Mouse (Mus musculus) bone marrow, adult 2 months (tissue): ENCODE data around the gene Lipe. TPM values are rescaled to one million over a fixed set of nuclear protein-coding genes. Genes with fewer than 3 reads are reported as not detected.

Experiments used
- H3K27ac ChIP-seq: fragments of 200-500 bp; 2 replicates; pipeline ENCODE4 v1.5.1; 2012; ENCODE audit warnings: low read depth, mild to moderate bottlenecking, control low read depth, inconsistent platforms, low read length; ENCODE audit not compliant: control insufficient read depth, poor library complexity, insufficient read depth
- H3K4me1 ChIP-seq: fragments of 200-500 bp; 2 replicates; pipeline ENCODE4 v1.6.1; 2011; ENCODE audit warnings: low read length; ENCODE audit not compliant: control insufficient read depth, insufficient read depth
- H3K4me3 ChIP-seq: fragments of 200-500 bp; replicated peaks from 2 replicates; pipeline ENCODE3; 2011; ENCODE audit warnings: mild to moderate bottlenecking, low read depth, low read length, control low read depth; ENCODE audit not compliant: control insufficient read depth
- CTCF ChIP-seq: fragments of 200-500 bp; IDR thresholded peaks from 2 replicates; pipeline ENCODE4 v1.5.1; 2011; ENCODE audit warnings: low read length, control low read depth; ENCODE audit not compliant: control insufficient read depth, insufficient read depth
- POLR2A ChIP-seq: fragments of 200-500 bp; IDR thresholded peaks from 2 replicates; pipeline ENCODE4 v1.6.1; 2011; ENCODE audit warnings: low read depth, mild to moderate bottlenecking, control low read depth, low read length, borderline replicate concordance; ENCODE audit not compliant: control insufficient read depth
- WGBS: fragments of 180-500 bp; shearing (Covaris S2); methylation state at CpG from one replicate; pipeline ENCODE4 v1.1.7; 2018; 5-methylcytosine and 5-hydroxymethylcytosine counted together
- polyA plus RNA-seq: library from polyadenylated mRNA; stranded (reverse); fragments of >200 nt; gene quantifications from 2 replicates; pipeline ENCODE4 v1.2.4, GENCODE M21; 2011; ENCODE audit warnings: low replicate concordance; ENCODE audit not compliant: missing spikeins, insufficient read depth, insufficient read length

The Lipe gene
- polyA plus RNA-seq, 1 experiment: 311 TPM

DNA sequence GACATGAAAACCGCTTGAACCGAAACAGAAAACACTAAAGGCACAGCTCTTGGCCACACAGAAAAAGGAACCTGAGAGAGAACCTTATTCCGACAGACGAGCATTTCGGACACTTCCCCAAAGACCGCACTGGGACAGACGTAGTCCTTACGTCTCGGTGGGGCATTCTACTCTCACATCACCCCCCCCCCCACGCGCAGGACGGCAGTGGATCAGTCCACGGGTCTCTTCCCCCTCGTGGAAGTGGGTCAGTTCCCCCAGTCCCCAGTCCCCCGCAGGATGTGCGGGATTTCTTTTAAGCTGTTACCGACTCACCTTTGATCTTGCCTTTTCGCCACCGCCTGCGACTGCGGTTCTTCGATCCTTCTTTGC is 3.3 kb downstream of the Lipe start:
- Histone ChIP-seq H3K27ac (peak overlapping the region; percentile 94), H3K4me3 (peak overlapping the region; percentile 73), H3K4me1 (no peaks in the 10 kb centered on the region; the same call in 1 of the 2 replicates)
- under 1% methylated on average over 22 of the region's 22 CpGs for WGBS
- TF ChIP-seq POLR2A (no peak), CTCF (no peak)

DNA sequence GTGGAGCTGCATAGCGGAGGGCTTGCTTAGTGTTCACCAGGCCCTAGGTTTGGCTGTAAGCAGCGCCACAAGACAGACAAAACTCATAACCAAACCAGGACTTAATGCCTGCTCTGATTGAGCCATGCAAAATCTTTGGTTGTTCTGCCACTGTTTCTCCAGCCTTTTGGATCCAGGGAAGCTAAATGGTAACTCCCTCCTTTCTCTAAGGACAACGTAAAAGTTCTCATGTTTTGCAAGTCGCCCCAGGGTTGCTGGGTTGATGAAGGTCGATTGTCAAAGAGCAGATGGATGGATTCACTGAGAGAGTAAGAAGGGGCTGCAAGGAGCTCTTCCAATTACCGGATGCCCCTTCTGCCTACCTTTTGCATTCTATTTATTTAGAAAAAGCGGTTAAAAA is 3.8 kb downstream of the Lipe start:
- WGBS: 9% methylated on average over 7 of the region's 7 CpGs
- TF ChIP-seq POLR2A: no peak
- no peak for TF ChIP-seq CTCF
- H3K4me1 ChIP-seq: no peaks in the 10 kb centered on the region; the same call in 1 of the 2 replicates
- peak overlapping the region; percentile 94 for H3K27ac ChIP-seq
- H3K4me3 ChIP-seq: peak overlapping the region; percentile 73

DNA sequence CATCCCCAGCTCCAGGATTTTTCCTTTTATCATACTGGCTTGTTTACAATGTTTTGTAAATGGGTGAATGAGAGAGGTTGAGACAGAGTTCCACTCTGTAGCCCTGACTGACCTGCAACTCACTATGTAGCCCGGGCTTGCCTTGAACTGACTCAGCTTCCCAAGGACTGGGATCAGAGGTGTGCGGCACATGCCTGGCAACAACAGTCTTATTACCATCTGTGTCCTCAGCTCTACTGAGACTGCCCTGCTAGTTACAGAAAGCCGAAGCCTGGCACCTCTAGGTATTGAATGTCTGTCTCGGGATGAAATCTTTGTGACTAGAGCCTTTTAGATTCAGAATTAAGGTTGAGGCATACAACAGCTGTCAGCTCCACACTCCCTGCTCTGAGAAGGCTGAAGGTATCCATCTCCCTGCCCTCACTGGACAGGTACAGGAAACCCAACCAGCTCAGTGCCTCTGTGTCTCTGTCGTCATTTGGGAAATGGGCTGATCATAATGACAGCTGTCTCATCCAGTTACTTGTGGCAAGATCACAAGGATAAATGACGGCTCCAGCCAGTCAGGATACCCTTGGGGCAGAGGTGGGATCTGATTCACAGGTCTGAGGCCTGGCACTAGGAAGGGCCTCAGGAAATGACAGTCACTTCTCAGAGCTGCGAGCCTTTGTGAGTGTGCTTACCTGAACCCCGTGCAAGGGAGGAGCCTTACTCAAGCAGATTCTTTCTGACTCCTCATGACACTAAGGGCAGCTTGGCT is 4.9 kb downstream of the Lipe start:
- WGBS: 59% methylated on average over 8 of the region's 8 CpGs
- H3K27ac ChIP-seq: no peak overlapping the region
- H3K4me1 ChIP-seq: no peaks in the 10 kb centered on the region; the same call in 1 of the 2 replicates
- H3K4me3 ChIP-seq: no peak overlapping the region
- TF ChIP-seq CTCF (no peak), POLR2A (no peak)

DNA sequence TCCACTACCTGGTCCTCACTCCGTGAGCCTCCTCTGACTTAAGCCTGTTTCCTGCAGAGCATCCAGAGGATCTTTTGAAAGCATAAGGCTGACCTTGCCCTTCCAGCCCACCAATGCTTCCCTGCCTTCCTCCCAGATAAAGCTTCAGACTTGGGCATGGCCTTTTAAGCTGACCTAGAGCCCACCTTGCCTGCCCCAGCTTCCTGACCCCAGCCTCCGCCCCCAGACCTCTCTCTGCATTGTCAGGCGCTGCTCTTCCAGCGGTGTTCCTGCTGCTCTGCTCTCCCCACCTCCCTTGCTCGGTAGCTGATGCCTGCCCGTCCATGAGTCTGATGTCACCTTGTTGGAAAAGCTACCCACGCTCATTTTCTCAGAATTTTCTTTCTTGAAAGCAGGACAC is 5.7 kb downstream of the Lipe start:
- WGBS: 83% methylated on average over 7 of the region's 7 CpGs
- Histone ChIP-seq H3K27ac (no peak overlapping the region), H3K4me3 (no peak overlapping the region), H3K4me1 (no peaks in the 10 kb centered on the region; the same call in 1 of the 2 replicates)
- TF ChIP-seq CTCF (no peak), POLR2A (no peak)

DNA sequence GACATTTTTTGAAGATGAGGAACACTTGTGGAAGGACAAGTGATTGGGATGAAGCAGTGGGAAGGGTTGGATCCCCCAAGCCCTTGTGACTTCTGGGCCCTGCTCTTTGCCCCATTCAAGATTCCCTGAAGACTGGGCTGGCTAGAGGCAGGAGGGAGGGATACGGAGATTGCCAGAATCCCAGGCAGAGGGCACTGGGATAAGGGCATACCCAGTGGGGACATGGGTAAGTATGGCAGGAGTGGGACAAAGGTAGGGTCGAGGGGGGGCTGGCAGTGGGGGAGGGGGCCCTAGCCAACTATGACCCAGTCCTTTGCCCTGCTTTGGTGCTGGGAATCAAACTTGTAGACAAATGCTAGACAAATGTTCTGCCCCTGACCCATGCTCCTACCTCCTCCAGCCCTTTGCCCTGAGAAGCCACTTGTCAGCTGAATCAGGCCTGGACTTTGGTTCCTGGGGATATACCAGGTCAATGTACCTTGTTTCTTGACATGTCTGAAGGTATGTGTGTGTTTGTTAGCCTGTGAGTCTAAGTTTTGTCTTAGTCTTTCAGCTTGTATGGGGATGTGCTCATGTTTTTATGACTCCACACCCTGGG is 6.6 kb downstream of the Lipe start:
- WGBS: 77% methylated on average over 2 of the region's 2 CpGs
- Histone ChIP-seq H3K27ac (no peak overlapping the region), H3K4me1 (no peaks in the 10 kb centered on the region; the same call in none of the 2 replicates), H3K4me3 (no peak overlapping the region)
- TF ChIP-seq POLR2A: no peak
- no peak for TF ChIP-seq CTCF

DNA sequence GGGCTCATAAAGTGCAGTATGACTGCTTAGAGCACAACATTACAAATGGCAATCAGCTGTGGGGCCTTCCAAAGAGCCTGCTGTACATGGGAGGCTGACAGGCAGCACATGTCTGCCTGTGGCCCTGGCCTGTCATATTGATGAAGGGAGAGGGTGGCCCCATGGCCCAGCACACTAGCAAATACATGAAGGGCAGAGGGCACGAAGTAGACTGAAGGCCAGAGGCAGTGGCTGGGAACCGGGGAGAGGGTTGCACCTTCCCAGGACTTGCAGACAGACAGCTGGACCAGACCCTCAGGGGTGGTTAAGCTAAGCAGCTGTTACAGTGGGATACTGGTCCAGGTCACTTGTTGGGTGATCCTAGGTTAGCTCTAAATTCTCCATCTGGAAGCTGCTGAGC is 7.5 kb downstream of the Lipe start:
- no peak overlapping the region for H3K4me3 ChIP-seq
- 72% methylated on average over 2 of the region's 2 CpGs for WGBS
- no peak overlapping the region for H3K27ac ChIP-seq
- no peaks in the 10 kb centered on the region; the same call in none of the 2 replicates for H3K4me1 ChIP-seq
- TF ChIP-seq POLR2A (no peak), CTCF (no peak)

DNA sequence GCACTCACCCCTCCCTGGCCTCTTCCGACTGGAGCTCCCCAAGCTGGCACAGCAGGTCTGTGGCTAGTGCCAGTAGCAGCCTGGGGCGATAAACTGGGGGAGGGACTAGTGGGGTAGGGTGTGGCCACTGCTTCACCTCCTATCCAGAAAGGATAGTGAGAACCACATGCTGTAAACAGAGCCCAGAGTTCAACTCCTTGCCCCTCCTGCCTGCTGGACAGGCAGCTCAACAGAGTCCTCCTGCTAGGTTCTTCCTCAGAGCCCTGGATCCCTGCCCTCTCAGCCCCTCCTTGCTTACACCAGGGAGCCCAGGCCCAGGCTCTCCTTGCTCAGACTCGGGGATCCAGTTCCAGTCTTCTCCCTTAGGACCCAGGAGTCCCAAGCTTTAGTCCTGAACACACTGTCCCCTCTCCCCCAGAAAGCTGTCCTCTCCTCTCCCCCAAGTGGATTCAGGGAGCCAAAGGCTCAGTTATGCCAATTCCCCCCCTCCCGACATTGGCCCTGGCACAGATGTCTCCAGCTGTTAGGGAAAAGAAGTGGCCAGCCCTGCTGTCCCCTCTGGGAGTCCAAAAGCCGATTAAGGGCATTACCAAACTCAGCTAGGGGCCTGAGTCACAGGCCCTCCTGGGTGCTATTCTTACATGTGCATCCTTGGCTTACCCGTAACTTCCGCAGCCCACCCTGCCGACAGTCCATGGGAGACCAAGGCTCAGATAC is 8.3 kb downstream of the Lipe start:
- WGBS: 68% methylated on average over 8 of the region's 8 CpGs
- TF ChIP-seq POLR2A (no peak), CTCF (no peak)
- peaks cover 5% of the 10 kb centered on the region for H3K4me1 ChIP-seq
- H3K4me3 ChIP-seq: no peak overlapping the region
- H3K27ac ChIP-seq: no peak overlapping the region

DNA sequence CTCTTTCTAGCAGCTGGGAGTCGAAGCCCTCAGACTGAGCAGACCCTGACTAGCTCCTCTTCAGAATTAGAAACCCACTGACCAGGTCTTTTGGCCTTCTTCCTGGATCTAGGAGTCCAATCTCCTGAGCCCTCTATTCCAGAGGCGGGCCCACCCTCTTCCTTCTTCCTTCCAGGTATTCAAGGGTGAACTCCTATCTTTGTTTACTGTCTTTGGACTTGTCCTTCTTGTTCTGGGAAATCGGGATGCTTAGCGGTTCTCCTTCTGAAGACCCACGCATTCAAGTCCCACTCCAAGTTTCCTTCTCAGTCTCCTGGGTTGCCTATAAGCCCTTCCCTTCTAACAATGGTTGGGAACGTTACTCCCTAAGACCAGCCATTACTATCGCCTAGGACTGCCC is 9.6 kb downstream of the Lipe start:
- TF ChIP-seq CTCF (no peak), POLR2A (no peak)
- Histone ChIP-seq H3K4me1 (peaks cover 11% of the 10 kb centered on the region), H3K27ac (no peak overlapping the region), H3K4me3 (no peak overlapping the region)
- 90% methylated on average over 7 of the region's 7 CpGs for WGBS
